Mouse (Mus musculus) left cerebral cortex, postnatal 10 days (tissue): ENCODE measurements around the gene Nfatc3. TPM values are rescaled to one million over a fixed set of nuclear protein-coding genes. Genes with fewer than 3 reads are reported as not detected.

Experiments used
- DNase-seq, 2 experiments: peaks; one replicate each; pipeline ENCODE4 v3.0.0; 2021 to 2022; ENCODE audit warnings: low spot score in 2 of 2, mixed read lengths in 1 of 2; ENCODE audit errors: extremely low spot score in 1 of 2
- intact Hi-C: fragments of 180-260 bp; cut with DNase I; formaldehyde crosslinking; loops from one replicate; pipeline ENCODE4 v1.15.1; 2025
- total RNA-seq, 2 experiments: library from RNA; stranded (reverse); gene quantifications; 2 replicates each; pipeline ENCODE4 v1.2.3; 2021

The Nfatc3 gene
- total RNA-seq, 2 experiments from 2014 or later: 10.9 to 12.1 TPM

DNA sequence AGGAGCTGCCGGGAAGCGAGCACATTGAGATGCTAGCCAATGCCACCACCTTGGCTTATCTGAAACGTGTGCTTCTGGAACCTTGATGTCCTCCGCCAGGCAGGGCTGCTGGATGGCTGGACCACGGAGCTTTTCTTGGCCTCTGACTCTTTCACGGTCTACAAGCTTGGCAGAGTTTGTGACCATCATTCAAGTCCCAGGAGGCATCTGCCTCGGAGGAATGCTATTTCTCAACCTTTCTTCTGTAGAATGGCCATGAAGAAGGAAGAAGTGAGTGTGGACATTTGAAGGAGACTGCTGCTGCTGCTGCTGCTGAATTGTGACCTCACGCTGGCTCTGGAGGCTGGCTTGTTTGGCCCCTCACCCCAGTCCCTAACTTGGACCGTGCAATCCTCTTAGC is 104.6 kb downstream of the Nfatc3 start:
- no peak for DNase-seq
- intact Hi-C loops: loop anchor here (5.0 kb wide), 1 partner anchor 34 kb away; no protein-coding TSS in a partner anchor

DNA sequence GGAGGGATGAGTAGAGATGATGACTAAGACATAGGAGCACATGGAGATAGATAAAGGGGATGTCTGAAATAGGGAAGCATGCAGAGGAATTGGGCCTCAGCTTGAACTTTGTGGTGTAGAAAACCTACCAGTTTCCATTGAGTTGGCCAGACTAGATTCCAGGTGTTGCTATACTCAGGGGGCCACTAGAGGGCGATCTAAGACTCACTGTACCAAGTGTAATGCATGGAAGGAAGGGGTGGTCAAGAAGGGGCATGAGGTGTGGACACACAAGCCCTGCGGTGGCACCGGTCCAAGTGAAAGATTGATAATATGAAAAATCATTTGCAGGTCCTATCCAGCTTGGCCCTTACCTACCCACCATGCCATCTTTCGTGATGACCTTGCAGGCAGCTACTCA is 106.8 kb downstream of the Nfatc3 start:
- intact Hi-C loops: no loop called here
- peak; percentile 48 to 74 for DNase-seq

DNA sequence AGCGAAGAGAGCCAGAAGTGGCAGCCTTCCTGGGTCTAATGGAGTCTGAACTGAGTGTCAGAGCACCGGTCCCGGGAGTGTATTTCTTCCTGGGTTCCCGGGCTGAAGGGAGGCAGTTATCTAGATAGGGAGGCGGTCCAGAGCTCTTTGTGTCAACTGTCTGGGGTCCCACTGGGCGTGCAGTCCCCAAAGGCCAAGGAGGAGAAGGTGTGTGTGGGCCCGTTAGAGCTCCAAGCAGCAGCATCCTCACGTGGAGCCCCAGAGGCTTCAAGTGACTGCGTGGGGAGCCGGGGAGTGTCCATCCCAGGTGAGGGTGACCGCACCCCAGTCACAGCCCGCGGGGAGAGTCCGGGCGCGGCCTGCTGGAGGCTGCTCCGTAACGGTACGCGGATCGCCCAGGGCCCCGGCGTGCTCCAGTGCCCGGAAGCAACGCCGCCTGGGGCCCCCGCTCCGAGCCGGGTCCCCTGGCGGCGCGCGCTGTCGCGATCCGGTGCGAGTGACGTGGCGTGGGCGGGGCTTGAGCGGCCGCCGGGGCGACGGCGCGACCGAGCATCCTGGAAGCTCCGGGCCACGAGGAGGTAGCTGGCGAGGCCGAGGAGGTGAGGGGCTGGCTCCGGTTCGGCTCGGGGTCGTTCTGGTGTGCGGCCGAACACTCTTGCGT is 109.8 kb downstream of the Nfatc3 start, which contains the start of gene Slc7a6:
Slc7a6 (plus strand) TSS at position 502 of the 661 bp plus-strand sequence.
- intact Hi-C loops: no loop called here
- peak; percentile 75 to 91 for DNase-seq

DNA sequence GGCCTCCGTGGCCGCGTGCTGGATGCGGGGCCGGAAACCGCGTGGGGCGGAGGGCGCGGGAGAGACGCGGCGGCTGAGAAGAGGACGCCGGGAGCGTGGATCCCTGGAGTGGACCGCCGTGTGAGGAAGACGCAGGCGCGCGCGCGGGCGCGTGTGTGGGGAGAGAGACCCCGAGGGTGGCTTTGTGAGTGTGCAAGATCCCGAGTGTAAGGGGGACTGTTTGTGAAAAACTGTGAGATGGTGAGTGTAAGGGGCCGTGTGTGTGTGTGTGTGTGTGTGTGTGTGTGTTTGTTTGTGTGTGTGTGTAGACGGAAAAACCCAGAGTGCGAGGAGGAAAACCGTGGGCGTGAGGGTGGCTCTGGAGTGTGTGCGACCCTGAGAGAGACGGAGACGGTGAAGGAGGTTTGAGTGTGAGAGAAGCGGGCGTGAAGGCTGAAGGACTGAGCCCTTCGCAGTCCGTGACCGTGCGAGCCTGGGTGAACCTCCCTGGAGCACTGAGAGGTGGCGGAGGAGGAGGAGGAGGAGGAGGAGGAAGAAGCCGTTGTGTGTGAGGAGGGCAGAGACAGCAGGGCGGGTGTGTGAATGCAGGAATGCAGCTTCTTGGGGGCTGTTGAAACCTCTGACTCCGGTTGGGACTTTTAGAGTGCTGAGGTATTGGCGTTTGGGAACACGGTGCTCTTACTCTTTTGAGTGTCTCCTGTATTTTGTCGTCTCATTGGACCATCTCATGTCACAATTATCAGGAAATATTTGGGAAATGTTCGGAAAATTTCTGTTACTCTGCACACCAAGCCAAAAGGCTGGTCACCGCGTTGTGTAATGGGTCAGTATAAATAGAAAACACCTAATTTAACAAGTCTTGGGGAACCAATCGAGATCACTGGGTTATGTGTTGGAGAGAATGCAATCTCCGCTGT is 110.6 kb downstream of the Nfatc3 start:
- peak; percentile 43 to 65 for DNase-seq
- intact Hi-C loops: no loop called here

DNA sequence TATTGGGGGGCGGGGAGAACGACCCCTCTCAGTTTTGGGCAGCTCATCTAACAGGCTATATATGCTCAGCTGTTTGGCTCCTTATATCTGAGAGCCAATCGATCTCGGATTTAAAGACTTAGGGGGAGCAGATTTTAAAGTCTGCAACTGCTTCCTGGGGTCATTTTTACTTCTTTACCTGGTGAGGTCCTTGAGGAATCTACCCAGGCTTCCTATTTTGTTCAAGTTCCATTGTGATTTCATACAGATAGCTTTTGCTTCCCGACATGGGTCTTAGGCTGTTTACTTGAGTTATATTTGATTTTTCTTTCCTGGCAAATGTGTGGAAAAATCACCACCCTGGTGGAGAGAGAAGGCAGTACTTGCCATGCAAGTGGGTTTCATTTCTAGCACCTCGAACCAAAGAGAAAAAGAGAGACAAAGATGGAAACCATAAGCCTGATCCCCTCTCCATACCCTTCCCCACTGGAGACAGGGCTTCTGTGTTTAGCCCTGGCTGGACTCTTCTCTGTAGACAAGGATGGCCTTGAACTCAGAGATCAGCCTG is 111.4 kb downstream of the Nfatc3 start:
- intact Hi-C loops: no loop called here
- no peak for DNase-seq

DNA sequence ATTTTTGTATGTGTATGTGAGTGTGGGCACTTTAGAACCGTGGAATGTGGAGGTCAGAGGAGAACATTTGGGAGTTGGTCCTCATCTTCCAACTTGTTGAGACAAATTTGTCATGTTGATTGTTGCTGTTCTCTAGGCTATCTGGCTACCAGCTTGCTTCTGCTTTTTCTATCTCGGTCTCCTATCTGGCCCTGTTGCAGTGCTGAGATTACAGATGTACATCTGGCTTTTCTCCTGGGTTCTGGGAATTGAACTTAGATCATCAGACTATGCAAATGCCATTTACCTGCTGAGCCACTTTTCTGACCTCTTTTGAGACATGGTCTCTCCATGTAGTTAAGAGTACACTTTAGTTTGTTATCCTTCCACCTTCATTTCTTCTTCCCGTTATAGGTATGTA is 114.9 kb downstream of the Nfatc3 start:
- DNase-seq: no peak
- intact Hi-C loops: no loop called here

DNA sequence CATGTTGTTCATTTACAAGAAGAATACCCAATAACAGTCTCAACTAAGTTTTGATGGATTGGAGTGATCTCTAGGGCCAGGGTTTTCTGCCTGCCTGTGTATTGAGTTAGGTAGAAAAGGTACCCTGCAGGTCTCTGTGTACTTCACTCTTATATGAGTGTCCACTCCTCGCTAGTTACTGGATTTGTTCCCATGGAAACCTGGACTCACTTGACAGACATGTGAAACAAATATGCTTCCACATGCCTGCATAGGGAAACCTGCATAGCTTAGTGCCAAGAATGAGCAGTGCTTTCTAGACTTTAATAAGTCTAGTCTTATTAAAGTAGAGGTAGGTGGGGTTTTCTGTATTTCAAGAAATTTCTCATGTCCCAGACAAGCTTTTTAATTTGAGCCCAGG is 118.3 kb downstream of the Nfatc3 start:
- intact Hi-C loops: no loop called here
- no peak for DNase-seq

DNA sequence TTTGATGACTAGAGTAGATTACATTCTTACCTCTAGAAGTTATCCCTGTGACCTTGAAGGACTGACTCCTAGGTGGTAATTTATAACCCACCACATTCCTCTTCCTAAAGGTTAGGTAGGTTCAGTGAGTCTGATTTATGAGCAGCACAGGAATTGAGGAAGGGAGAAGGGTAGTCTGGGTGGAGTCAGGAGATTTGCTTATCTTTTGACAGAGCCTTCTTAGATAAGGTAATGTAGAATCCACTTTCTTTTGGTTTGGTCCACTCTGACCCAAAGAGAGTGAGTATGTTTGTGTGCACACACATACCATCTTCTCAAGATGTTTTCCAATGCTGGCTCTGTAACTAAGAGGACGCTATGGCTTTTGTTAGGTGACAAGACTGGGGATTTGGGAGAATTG is 119.0 kb downstream of the Nfatc3 start:
- DNase-seq: no peak
- intact Hi-C loops: no loop called here

DNA sequence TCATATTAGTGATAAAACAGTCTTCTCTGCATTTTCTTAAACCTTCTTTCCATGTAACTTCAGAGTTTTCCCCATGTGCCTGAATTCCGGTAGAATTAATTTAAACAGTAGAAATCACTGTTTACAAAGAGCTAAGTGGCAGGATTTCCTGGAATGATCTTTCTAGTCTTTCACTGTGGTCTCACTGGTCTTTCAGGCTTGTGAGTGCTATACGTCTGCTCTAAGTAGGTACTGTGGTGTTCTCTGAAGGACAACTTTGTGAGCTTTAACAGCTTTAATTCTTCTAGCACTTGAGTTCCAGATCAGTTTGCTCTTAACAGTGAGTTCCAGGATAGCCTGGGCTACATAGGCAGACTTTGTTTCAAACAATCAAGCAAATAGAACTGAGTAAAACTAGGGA is 119.8 kb downstream of the Nfatc3 start:
- no peak for DNase-seq
- intact Hi-C loops: no loop called here

Other genes with a start within 250 kb of the Nfatc3 start
- gene Ranbp10, start 231.5 kb upstream of the Nfatc3 start, total RNA-seq: 10 to 100 TPM; 23.0 to 23.7 TPM
- gene Tsnaxip1, start 231.1 kb upstream of the Nfatc3 start, total RNA-seq: not detected
- gene Cenpt, start 205.6 kb upstream of the Nfatc3 start, total RNA-seq: 10 to 100 TPM; 23.7 to 26.0 TPM
- 10 to 100 TPM; 33.2 to 34.9 TPM for gene Thap11, start 203.7 kb upstream of the Nfatc3 start, total RNA-seq
- gene Nutf2, start 198.3 kb upstream of the Nfatc3 start, total RNA-seq: 10 to 100 TPM; 28.7 to 38.1 TPM
- 10 to 100 TPM; 62.7 to 66.5 TPM for gene Edc4, start 178.0 kb upstream of the Nfatc3 start, total RNA-seq
- under 1 TPM in 1 of 2 experiments, not detected in 1; 0.97 TPM for gene Nrn1l, start 165.3 kb upstream of the Nfatc3 start, total RNA-seq
- 1 to 10 TPM; 7.9 to 8.8 TPM for gene Pskh1, start 158.4 kb upstream of the Nfatc3 start, total RNA-seq
- gene Ctrl, start 125.0 kb upstream of the Nfatc3 start, total RNA-seq: 1 to 10 TPM in 1 of 2 experiments, under 1 TPM in 1; 0.90 to 1.5 TPM
- gene Psmb10, start 120.4 kb upstream of the Nfatc3 start, total RNA-seq: 10 to 100 TPM; 74.6 to 80.0 TPM
- 10 to 100 TPM; 13.0 to 14.1 TPM for gene Lcat, start 115.5 kb upstream of the Nfatc3 start, total RNA-seq
- gene Slc12a4, start 92.7 kb upstream of the Nfatc3 start, total RNA-seq: 10 to 100 TPM; 20.4 to 20.9 TPM
- gene Dpep3, start 79.4 kb upstream of the Nfatc3 start, total RNA-seq: not detected
- gene Dus2, start 67.5 kb upstream of the Nfatc3 start, total RNA-seq: 10 to 100 TPM; 18.9 to 20.9 TPM
- gene Dpep2nb, start 52.9 kb upstream of the Nfatc3 start, total RNA-seq: not detected
- 10 to 100 TPM; 14.3 to 15.2 TPM for gene Ddx28, start 47.0 kb upstream of the Nfatc3 start, total RNA-seq
- not detected for gene Esrp2, start 78.1 kb downstream of the Nfatc3 start, total RNA-seq
- 10 to 100 TPM; 24.6 to 25.3 TPM for gene Pla2g15, start 91.6 kb downstream of the Nfatc3 start, total RNA-seq
- gene Slc7a6, start 110.0 kb downstream of the Nfatc3 start, total RNA-seq: 10 to 100 TPM; 28.5 to 29.2 TPM
- gene Slc7a6os, start 152.1 kb downstream of the Nfatc3 start, total RNA-seq: 10 to 100 TPM; 28.8 to 30.4 TPM
- 10 to 100 TPM; 42.5 to 43.2 TPM for gene Prmt7, start 152.1 kb downstream of the Nfatc3 start, total RNA-seq